Comparison of ENCODE assay signal across 10 mouse cellular contexts in genomic region chr11:79771431-79771830, GRCm38 (mm10).
DNase-seq lines count a peak whose midpoint lies in the region; TF ChIP-seq lines count a peak whose summit lies in the region.
"Had no signal": no experiment of that assay in that cellular context is flagged by ENCODE, and none has a peak within 500 bp of the region (broad histone marks: within the 10 kb centered on the region; RNA-seq: fewer than 3 reads in every experiment).

No protein-coding gene starts in this region.

- no peak overlapping the region for H3K4me3 ChIP-seq in gastrocnemius, adult 2 months
- H3K4me3 ChIP-seq: limb, embryonic 12.5 days had no signal

- H3K27ac ChIP-seq in gastrocnemius, adult 2 months, result peak overlapping the region; percentile 85
- H3K27ac ChIP-seq: limb, embryonic 12.5 days had no signal

- peak; percentile 80 for DNase-seq in gastrocnemius, adult 2 months
- no peak for DNase-seq in gastrocnemius, postnatal 36 days
- DNase-seq in gastrocnemius, postnatal 25 days, result peak; percentile 63
- peak; percentile 51 to 73 for DNase-seq in kidney, postnatal 4 days
- DNase-seq in lung, postnatal 36 days, result peak; percentile 94
- DNase-seq in right cerebral cortex, adult 18-20 months, result no peak
- DNase-seq in cerebellum, postnatal 10 days, result no peak
- DNase-seq in cerebellum, adult 9-10 months, result no peak
- DNase-seq: thymus, postnatal 25 days had no signal

- intact Hi-C loops in gastrocnemius, adult 2 months (cut with DNase I), result no loop called here
- intact Hi-C loops in gastrocnemius, postnatal 36 days (cut with DNase I), result loop anchor here (5.0 kb wide), 1 partner anchor 49 kb away; no protein-coding TSS in a partner anchor

- no peak for TF ChIP-seq CTCF in gastrocnemius, adult 2 months (IDR thresholded peaks at IDR 0.05)

Comparison
In these comparisons a context has a peak if more than half of its experiments do, and no peak if none do; other contexts are left out.
1. DNase-seq: peak in gastrocnemius, adult 2 months (single experiment), gastrocnemius, postnatal 25 days (single experiment), kidney, postnatal 4 days (2 of 2) and lung, postnatal 36 days (single experiment); none in gastrocnemius, postnatal 36 days (0 of 2), right cerebral cortex, adult 18-20 months (single experiment), cerebellum, postnatal 10 days (0 of 2) and cerebellum, adult 9-10 months (single experiment).